Mouse (Mus musculus) embryonic fibroblast, embryonic 13.5 days (primary cell): ENCODE measurements at regions not wholly inside any gene's neighbourhood (a gene's known extent, or its start where the extent isn't known, plus 50 kb on each side); places are given as distances from the start of the nearest gene placed in this dataset.

Experiments used
- H3K27ac ChIP-seq: 2 replicates; pipeline ENCODE4 v1.5.1; 2012; ENCODE audit warnings: low read length, control low read depth, inconsistent platforms; ENCODE audit not compliant: insufficient read depth
- H3K4me1 ChIP-seq: 2 replicates; pipeline ENCODE4 v1.6.1; 2011; ENCODE audit warnings: low read length; ENCODE audit not compliant: control insufficient read depth, insufficient read depth
- H3K4me3 ChIP-seq: 2 replicates; pipeline ENCODE4 v1.5.1; 2011; ENCODE audit warnings: mild to moderate bottlenecking, control low read depth, low read length; ENCODE audit not compliant: insufficient read depth
- CTCF ChIP-seq: IDR thresholded peaks from 2 replicates; pipeline ENCODE4 v1.5.1; 2011; ENCODE audit warnings: mild to moderate bottlenecking, control low read depth, low read length, moderate library complexity, borderline replicate concordance; ENCODE audit not compliant: insufficient read depth
- POLR2A ChIP-seq: IDR thresholded peaks from 2 replicates; pipeline ENCODE4 v1.6.1; 2011; ENCODE audit warnings: low read depth, mild to moderate bottlenecking, control low read depth, low read length, moderate library complexity

DNA sequence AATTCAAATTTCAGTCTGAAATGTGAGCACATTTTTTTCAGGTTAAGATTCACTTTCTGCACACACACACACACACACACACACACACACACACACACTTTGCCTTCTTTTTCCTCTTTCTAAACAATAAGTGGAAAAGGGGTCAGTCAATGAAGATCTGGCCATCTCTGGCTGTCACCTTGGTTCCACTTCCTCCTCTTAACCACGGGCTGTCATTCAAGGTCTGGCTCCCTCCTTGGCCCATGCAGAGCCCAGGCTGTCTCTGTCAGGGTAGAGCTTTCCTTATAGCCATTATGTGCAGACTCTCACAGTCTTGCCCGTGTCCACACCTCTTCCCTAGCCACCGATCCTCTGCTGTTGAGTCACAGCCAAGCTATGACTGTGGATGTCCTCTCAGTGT lies 79.9 kb upstream of the Slc22a23 start:
- Histone ChIP-seq H3K27ac (no peak overlapping the region), H3K4me3 (no peak overlapping the region), H3K4me1 (no peaks in the 10 kb centered on the region; the same call in 1 of the 2 replicates)
- no peak for TF ChIP-seq POLR2A
- no peak for TF ChIP-seq CTCF

DNA sequence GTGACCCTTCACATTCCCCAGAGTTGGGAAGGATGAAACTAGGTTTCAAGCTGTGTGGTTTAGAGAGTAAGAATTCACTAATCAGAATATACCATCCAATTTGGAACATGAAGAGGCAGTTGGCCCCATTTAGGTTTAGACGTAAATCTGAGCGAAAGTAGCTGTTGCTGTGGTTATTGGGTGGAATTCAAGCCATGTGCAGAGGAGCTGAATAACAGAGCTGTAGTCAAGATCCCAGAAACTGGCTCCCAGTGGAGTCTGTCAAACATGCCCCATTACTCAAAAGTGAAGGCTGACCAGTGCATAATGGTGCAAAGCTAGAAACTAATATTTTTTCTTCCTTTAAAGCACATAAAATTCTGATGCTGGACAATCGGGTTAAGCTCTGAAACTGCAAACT lies 76.7 kb upstream of the Slc22a23 start:
- Histone ChIP-seq H3K4me3 (no peak overlapping the region), H3K27ac (no peak overlapping the region), H3K4me1 (no peaks in the 10 kb centered on the region; the same call in 1 of the 2 replicates)
- no peak for TF ChIP-seq POLR2A
- TF ChIP-seq CTCF, result no peak

DNA sequence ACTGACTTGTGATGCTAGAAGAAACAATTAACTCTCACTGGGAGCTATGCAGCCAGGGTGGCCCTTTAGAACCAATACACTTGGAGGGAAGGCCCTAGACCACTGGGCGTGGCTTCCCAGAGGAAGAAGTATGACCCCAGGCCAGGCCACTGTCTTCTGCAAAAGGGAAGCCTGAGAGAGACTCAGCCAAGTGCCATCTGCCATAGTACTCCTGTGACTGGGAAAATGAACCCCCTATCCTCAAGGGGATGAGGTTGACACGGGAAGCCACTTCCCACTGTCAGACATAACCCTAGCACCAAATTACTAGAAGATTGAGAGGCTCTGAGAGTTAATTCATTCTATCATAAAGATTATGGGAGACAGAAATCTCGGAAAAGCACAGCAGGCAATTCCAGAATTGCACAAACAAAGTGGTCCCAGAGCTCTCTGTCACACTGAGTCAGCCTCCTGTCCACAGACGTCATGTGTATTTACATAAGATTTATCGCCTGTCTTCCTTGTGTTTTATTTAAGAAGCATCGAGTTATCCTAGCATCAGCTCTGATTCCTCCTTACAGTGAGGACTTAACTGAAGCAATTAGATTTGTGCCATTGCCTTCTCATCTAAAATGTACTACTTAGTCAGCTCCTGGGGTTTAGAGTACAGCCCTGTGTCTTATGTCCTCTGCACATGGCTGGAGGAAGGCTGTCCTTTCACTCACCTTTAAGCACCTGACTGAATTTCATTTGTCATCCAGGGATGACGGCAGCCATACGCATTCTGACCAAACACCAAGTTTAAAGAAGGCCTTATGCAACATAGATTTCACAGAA lies 75.6 kb upstream of the Slc22a23 start:
- no peak overlapping the region for H3K4me3 ChIP-seq
- H3K4me1 ChIP-seq, result no peaks in the 10 kb centered on the region; the same call in 1 of the 2 replicates
- no peak for TF ChIP-seq CTCF
- TF ChIP-seq POLR2A, result no peak
- H3K27ac ChIP-seq, result no peak overlapping the region

DNA sequence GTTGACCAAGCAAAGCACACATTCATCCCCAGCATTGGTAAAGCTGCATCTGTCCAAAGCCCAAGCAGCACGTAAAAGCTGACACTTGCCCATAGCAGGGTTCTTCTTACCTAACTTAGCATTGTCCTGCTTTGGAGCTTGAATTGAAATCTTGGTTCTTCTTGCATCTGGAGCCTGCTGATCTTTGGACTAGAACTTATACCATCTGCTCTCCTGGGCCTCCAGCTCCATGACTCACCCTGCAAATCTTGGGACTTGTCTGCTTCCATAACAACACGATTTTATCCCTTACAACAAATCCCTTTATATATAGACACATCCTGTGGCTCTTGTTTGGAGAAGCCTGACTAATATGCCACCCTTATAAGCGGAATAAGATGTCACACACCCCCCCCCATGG lies 74.1 kb upstream of the Slc22a23 start:
- Histone ChIP-seq H3K4me3 (no peak overlapping the region), H3K27ac (no peak overlapping the region), H3K4me1 (no peaks in the 10 kb centered on the region; the same call in 1 of the 2 replicates)
- TF ChIP-seq POLR2A, result no peak
- no peak for TF ChIP-seq CTCF

DNA sequence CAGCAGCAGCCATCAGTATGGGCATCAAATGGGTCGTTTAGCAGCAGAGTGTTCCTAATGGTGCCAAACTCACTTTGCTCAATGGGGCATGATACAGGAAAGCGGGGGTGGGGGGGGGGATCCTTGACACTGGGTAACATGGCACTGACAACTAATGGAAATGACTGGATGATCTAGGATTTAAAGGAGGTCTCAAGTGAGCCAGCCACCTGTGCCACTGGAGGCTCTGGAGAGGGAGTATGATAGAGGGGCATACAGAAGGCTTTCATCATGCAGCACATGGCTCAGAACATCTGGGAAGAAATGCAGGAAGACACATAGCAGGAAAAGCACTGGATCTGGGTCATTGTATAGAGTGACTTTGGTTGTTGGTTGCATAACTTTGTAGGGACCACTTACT lies 71.6 kb upstream of the Slc22a23 start:
- TF ChIP-seq POLR2A (no peak), CTCF (no peak)
- H3K4me1 ChIP-seq, result no peaks in the 10 kb centered on the region; the same call in 1 of the 2 replicates
- H3K4me3 ChIP-seq, result no peak overlapping the region
- no peak overlapping the region for H3K27ac ChIP-seq

DNA sequence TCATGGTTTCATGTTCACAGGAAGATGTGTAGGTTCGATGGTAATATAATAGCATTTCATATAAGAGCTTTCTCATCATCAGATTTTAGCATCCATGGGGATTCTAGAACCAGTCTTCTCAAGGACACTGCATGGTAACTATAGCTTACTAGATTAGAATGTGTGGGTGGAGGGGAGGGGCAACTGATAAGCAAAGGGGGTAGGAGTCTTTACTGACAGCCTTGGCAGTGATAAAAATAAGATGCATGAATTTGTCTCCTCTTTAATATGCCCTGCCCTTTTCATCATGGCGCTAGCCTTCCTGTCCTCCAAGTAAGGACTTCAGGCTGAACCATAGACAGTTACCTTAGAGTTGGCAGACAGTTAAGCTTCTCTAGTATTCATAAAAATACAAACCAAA lies 69.6 kb upstream of the Slc22a23 start:
- TF ChIP-seq POLR2A (no peak), CTCF (no peak)
- H3K27ac ChIP-seq, result no peak overlapping the region

DNA sequence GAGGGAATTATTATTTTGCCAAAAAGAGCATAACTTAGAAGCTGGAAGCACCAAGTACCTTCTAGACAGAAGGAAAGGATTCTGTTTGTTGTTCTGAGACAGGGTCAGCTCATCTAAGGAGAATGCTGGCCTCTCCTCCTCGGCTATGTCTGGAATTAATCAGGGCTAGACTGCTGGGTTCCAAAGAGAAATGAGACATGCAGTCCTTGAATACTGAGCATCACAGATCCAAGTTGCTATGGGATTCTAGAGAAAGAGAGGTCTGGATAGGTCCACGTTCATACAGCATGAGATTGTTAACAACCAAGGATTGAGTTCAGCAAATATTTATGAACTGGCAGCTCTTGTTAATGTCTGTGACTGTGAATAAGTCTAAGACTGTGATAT lies 63.7 kb upstream of the Slc22a23 start:
- Histone ChIP-seq H3K27ac (peak overlapping the region; percentile 67), H3K4me1 (0 out of 2 replicates have a peak, but pooled peaks cover 2% of the 10 kb centered on the region), H3K4me3 (no peak overlapping the region)
- TF ChIP-seq CTCF, result no peak
- TF ChIP-seq POLR2A, result no peak

More for the DNA sequence above, 69.6 kb upstream of the Slc22a23 start:
- no peak overlapping the region for H3K4me3 ChIP-seq
- no peaks in the 10 kb centered on the region for H3K4me1 ChIP-seq

DNA sequence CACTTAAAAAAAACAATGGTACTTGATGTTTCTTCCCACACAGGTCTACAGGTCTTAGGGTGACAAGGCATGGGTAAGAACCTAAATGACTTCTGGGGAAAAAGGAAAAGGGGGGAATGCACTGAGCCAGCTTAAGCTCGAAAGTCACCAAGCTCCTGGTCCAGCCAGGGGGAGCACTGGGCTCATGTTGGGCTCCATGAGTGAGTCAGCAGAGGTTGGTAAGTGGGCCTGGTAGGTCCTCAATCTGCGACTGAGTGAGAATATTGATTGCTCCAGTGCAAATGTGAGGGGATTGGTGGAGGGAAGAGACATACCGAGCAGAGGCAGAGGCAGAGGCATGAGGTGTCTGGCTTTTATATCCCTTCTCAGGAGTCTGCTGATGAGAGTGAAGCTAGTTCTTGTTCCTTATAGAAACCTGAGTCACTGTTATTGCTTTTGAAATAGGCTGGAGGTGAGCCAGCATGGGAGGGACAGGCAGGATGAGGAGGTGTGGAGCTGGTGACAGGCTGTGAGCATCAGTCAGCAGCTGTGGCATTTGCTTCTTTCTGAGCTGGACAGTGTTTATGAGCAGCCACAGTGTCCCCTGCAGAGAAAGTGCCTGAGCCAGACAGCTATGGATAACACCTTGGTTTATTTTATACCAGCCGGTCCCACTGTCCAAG lies 63.2 kb upstream of the Slc22a23 start:
- H3K4me1 ChIP-seq, result 0 out of 2 replicates have a peak, but pooled peaks cover 2% of the 10 kb centered on the region
- TF ChIP-seq POLR2A (no peak), CTCF (0 out of 2 replicates have a peak, but pooled peaks have one; percentile 6)
- H3K4me3 ChIP-seq, result no peak overlapping the region
- H3K27ac ChIP-seq, result peak overlapping the region; percentile 67

DNA sequence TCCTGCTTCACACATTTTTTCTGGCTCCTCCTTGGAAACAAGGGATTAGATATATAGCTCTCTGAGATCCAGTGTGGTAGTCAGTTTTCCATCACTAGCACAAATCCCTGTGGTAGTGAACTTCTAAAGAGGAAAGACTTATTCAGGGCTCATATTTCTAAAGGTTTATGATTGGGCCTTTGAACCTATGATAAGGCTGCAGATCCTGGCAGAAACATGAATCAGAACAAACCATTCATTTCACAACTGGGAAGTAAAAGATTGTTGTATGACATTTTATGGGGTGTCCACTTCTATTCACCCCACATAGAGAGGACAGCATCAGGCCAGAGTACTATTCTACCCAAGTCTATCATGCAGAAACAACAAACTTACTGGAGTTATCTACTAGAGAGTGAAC lies 61.3 kb upstream of the Slc22a23 start:
- Histone ChIP-seq H3K4me1 (0 out of 2 replicates have a peak, but pooled peaks cover 6% of the 10 kb centered on the region), H3K4me3 (no peak overlapping the region), H3K27ac (no peak overlapping the region)
- TF ChIP-seq CTCF, result no peak
- no peak for TF ChIP-seq POLR2A

DNA sequence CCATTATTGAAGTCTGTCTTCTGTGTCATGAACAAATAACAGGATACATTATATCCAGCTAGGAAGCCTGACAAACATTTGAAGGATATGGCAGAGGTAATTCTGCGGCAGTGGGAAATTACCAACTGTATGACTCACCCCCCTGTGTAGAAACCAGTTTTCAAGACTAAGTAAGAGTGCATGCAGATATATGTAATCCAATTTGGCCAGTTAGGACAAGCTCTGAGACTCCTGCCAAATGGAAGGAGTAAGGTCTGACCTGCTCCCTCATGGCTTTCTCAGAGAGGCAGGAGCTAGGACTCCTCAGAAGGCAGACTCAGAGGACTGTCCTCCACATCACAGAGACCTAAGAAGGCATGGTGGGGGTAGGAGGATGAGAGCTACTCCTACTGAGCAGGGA lies 57.6 kb upstream of the Slc22a23 start:
- no peak for TF ChIP-seq CTCF
- TF ChIP-seq POLR2A, result no peak
- peaks cover 12% of the 10 kb centered on the region; the same call in 1 of the 2 replicates for H3K4me1 ChIP-seq
- no peak overlapping the region for H3K27ac ChIP-seq
- H3K4me3 ChIP-seq, result no peak overlapping the region
